Mouse (Mus musculus) myocyte (in vitro differentiated cells): ENCODE measurements around the gene Brinp3. TPM values are rescaled to one million over a fixed set of nuclear protein-coding genes. Genes with fewer than 3 reads are reported as not detected.

ENCODE experiments used
- H3K27me3 ChIP-seq: one replicate; pipeline ENCODE4 v1.6.1; 2011; ENCODE audit not compliant: control insufficient read depth, insufficient read depth, insufficient read length
- H3K36me3 ChIP-seq: one replicate; pipeline ENCODE4 v1.6.1; 2011; ENCODE audit not compliant: control insufficient read depth, insufficient read depth
- H3K4me2 ChIP-seq: one replicate; pipeline ENCODE4 v1.6.1; 2011; ENCODE audit warnings: low read depth, control low read depth
- H3K4me3 ChIP-seq: one replicate; pipeline ENCODE4 v1.5.1; 2011; ENCODE audit warnings: mild to moderate bottlenecking, control low read depth, moderate library complexity
- H3K79me2 ChIP-seq: one replicate; pipeline ENCODE4 v1.6.1; 2011; ENCODE audit not compliant: control insufficient read depth, insufficient read depth
- H3ac ChIP-seq: one replicate; pipeline ENCODE4 v1.6.1; 2011; ENCODE audit not compliant: control insufficient read depth, insufficient read length
- CEBPB ChIP-seq: IDR thresholded peaks from 2 replicates; pipeline ENCODE4 v1.6.1; 2011; ENCODE audit warnings: mild to moderate bottlenecking, moderate library complexity; ENCODE audit not compliant: poor library complexity, insufficient read depth, severe bottlenecking
- E2F4 ChIP-seq: IDR thresholded peaks from one replicate; pipeline ENCODE4 v1.6.1; 2011; ENCODE audit warnings: mild to moderate bottlenecking, control low read depth, moderate library complexity; ENCODE audit not compliant: insufficient read depth
- MAX ChIP-seq: IDR thresholded peaks from one replicate; pipeline ENCODE4 v1.6.1; 2011; ENCODE audit warnings: low read depth, mild to moderate bottlenecking, control low read depth
- MYOD1 ChIP-seq, 3 experiments: IDR thresholded peaks; one replicate each; pipeline ENCODE4 v1.6.1; 2011; ENCODE audit warnings: control low read depth in 2 of 3, low read depth in 2 of 3, mild to moderate bottlenecking in 2 of 3, moderate library complexity in 1 of 3; ENCODE audit not compliant: insufficient read length in 2 of 3, control insufficient read depth in 1 of 3
- MYOG ChIP-seq, 3 experiments: IDR thresholded peaks; one replicate each; pipeline ENCODE4 v1.6.1; 2011; ENCODE audit warnings: control low read depth in 2 of 3, low read depth in 2 of 3, mild to moderate bottlenecking in 2 of 3; ENCODE audit not compliant: insufficient read length in 2 of 3, control insufficient read depth in 1 of 3, insufficient read depth in 1 of 3
- POLR2A ChIP-seq: IDR thresholded peaks from one replicate; pipeline ENCODE4 v1.6.1; 2011; ENCODE audit warnings: low read depth, mild to moderate bottlenecking, control low read depth, moderate library complexity; ENCODE audit not compliant: insufficient read length
- POLR2AphosphoS2 ChIP-seq: IDR thresholded peaks from one replicate; pipeline ENCODE4 v1.6.1; 2011; ENCODE audit warnings: low read depth, control low read depth; ENCODE audit not compliant: insufficient read length
- REST ChIP-seq: IDR thresholded peaks from one replicate; pipeline ENCODE4 v1.6.1; 2011; ENCODE audit warnings: mild to moderate bottlenecking, control low read depth, moderate library complexity; ENCODE audit not compliant: insufficient read depth, insufficient read length
- SRF ChIP-seq: IDR thresholded peaks from one replicate; pipeline ENCODE4 v1.6.1; 2011; ENCODE audit warnings: low read depth; ENCODE audit not compliant: control insufficient read depth, insufficient read length
- TCF12 ChIP-seq: IDR thresholded peaks from one replicate; pipeline ENCODE4 v1.6.1; 2011; ENCODE audit warnings: mild to moderate bottlenecking, control low read depth; ENCODE audit not compliant: poor library complexity, insufficient read depth, severe bottlenecking
- TCF3 ChIP-seq: IDR thresholded peaks from one replicate; pipeline ENCODE4 v1.6.1; 2011; ENCODE audit warnings: low read depth, control low read depth; ENCODE audit not compliant: insufficient read length
- USF1 ChIP-seq: IDR thresholded peaks from one replicate; pipeline ENCODE4 v1.6.1; 2011; ENCODE audit warnings: low read depth, mild to moderate bottlenecking, control low read depth, moderate library complexity
- polyA plus RNA-seq: library from polyadenylated mRNA; unstranded; fragments of >200 nt; fragmentation: generic; extraction: Trizol; gene quantifications from one replicate; pipeline ENCODE4 v1.2.1, GENCODE M21; 2012; ENCODE audit warnings: missing spikeins

The Brinp3 gene
- polyA plus RNA-seq, 1 experiment, result 2.8 TPM

DNA sequence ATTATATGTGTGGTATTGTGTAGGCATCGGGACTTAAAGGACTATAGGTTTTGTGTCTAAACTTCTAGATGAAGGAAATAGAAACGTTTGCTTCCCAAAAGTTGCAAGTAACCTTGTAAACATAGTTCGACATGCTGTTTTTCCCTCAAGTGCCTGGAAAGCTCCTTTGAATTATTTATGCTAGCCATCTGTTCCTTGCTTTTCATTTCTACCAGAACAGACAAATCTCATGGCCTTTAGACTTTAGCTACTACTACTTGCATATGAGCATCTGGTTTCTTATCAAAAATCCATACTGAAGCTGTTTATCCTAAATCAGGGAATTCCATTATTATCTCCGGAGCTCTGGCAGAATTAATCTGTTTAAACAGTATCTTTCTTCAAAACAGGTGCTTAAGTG, 288.7 kb downstream of the Brinp3 start:
- H3K36me3 ChIP-seq, result no peaks in the 10 kb centered on the region
- no peaks in the 10 kb centered on the region for H3K27me3 ChIP-seq
- TF ChIP-seq SRF (no peak), MYOG (IDR thresholded peaks at IDR 0.05; ENCODE audit: control insufficient read depth in 1 of 3, insufficient read depth in 1 of 3, insufficient read length in 2 of 3, low read depth in 2 of 3) (no peak), MYOD1 (IDR thresholded peaks at IDR 0.05; ENCODE audit: control insufficient read depth in 1 of 3, insufficient read length in 2 of 3, low read depth in 2 of 3) (no peak), TCF3 (no peak), CEBPB (no peak), TCF12 (no peak), MAX (no peak), USF1 (no peak), E2F4 (no peak), REST (no peak), POLR2AphosphoS2 (no peak), POLR2A (no peak)

GRCm38 (mm10) chr1:146787236-146787635, 292.7 kb downstream of the Brinp3 start:
- Histone ChIP-seq H3K4me2 (no peak overlapping the region), H3K4me3 (no peak overlapping the region), H3K36me3 (no peaks in the 10 kb centered on the region), H3K27me3 (no peaks in the 10 kb centered on the region), H3ac (no peak overlapping the region), H3K79me2 (no peaks in the 10 kb centered on the region)
- TF ChIP-seq REST, result no peak
- no peak for TF ChIP-seq POLR2A
- TF ChIP-seq MAX, result no peak
- no peak for TF ChIP-seq USF1
- no peak for TF ChIP-seq CEBPB
- TF ChIP-seq MYOD1 (IDR thresholded peaks at IDR 0.05; ENCODE audit: control insufficient read depth in 1 of 3, insufficient read length in 2 of 3, low read depth in 2 of 3), result no peak
- no peak for TF ChIP-seq SRF
- no peak for TF ChIP-seq TCF3
- TF ChIP-seq E2F4, result no peak
- TF ChIP-seq POLR2AphosphoS2, result no peak
- no peak for TF ChIP-seq MYOG (IDR thresholded peaks at IDR 0.05; ENCODE audit: control insufficient read depth in 1 of 3, insufficient read depth in 1 of 3, insufficient read length in 2 of 3, low read depth in 2 of 3)
- no peak for TF ChIP-seq TCF12

More for the DNA sequence above, 288.7 kb downstream of the Brinp3 start:
- Histone ChIP-seq H3K79me2 (no peaks in the 10 kb centered on the region), H3K4me2 (no peak overlapping the region), H3K4me3 (no peak overlapping the region), H3ac (no peak overlapping the region)

- no peaks in the 10 kb centered on the region for H3K27me3 ChIP-seq
- no peak overlapping the region for H3ac ChIP-seq
- H3K4me3 ChIP-seq, result no peak overlapping the region
- TF ChIP-seq SRF (no peak), TCF12 (no peak)
- H3K79me2 ChIP-seq, result no peaks in the 10 kb centered on the region
- no peaks in the 10 kb centered on the region for H3K36me3 ChIP-seq
- no peak overlapping the region for H3K4me2 ChIP-seq
These were observed 298.3 kb downstream of the Brinp3 start for GRCm38 (mm10) chr1:146792826-146793225.

DNA sequence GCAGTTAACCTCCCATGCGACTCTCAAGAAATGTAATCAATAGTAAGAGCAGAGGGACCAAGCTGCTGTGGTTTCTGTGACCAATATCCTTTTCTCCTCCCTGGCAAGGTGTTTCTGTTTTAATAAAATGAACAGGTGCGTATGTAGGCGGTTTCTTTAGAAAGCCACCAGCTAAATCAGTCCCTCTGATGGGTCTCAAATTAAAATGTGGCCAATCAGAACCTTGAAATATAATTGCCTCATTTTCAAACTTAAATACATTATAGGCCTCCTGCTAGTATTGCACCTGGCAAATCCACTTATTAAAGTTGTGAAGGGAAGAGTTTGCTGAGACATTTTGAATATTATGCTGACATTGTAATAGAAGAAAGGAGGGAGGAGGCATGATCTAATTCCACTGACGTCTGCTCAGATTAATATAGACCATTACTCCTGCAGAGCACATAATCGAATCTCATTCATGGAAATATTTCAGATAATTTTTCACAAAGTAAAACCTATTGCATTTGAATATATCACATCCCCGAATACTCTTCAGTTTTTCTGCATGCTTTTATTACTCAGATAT, 305.5 kb downstream of the Brinp3 start:
- TF ChIP-seq SRF (no peak), TCF3 (no peak), POLR2A (no peak)
- Histone ChIP-seq H3K36me3 (no peaks in the 10 kb centered on the region), H3K27me3 (no peaks in the 10 kb centered on the region), H3K4me3 (no peak overlapping the region), H3K79me2 (no peaks in the 10 kb centered on the region), H3K4me2 (no peak overlapping the region), H3ac (no peak overlapping the region)

DNA sequence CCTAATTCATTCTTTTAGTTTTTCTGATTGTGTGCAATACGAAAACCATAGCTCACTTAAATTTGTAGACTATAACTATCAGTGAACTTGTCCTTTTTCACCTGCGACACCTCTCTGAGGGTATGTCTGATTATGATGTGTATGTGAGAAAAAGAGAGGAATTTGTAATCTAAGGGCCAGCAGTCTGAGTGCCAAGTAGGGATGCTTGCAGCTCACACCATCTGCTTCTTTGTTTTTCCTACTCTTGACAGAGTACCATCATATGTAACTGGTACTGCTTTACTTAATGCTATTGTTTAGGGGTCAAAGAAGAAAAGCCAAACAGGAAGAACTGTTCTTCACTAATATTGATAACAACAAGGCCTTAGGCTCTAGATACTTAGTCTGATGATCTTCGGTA, 307.3 kb downstream of the Brinp3 start:
- no peak overlapping the region for H3ac ChIP-seq

More for the DNA sequence above, 307.3 kb downstream of the Brinp3 start:
- H3K36me3 ChIP-seq, result no peaks in the 10 kb centered on the region
- TF ChIP-seq MYOG (IDR thresholded peaks at IDR 0.05; ENCODE audit: control insufficient read depth in 1 of 3, insufficient read depth in 1 of 3, insufficient read length in 2 of 3, low read depth in 2 of 3), result no peak
- TF ChIP-seq USF1, result no peak
- no peak for TF ChIP-seq REST
- no peak for TF ChIP-seq SRF
- TF ChIP-seq E2F4, result no peak
- no peak for TF ChIP-seq MAX
- no peak for TF ChIP-seq TCF12
- TF ChIP-seq CEBPB, result no peak
- TF ChIP-seq POLR2A, result no peak
- no peak for TF ChIP-seq POLR2AphosphoS2
- TF ChIP-seq MYOD1 (IDR thresholded peaks at IDR 0.05; ENCODE audit: control insufficient read depth in 1 of 3, insufficient read length in 2 of 3, low read depth in 2 of 3), result no peak
- TF ChIP-seq TCF3, result no peak
- no peak overlapping the region for H3K4me3 ChIP-seq
- H3K27me3 ChIP-seq, result no peaks in the 10 kb centered on the region
- H3K79me2 ChIP-seq, result no peaks in the 10 kb centered on the region
- H3K4me2 ChIP-seq, result no peak overlapping the region
